21 mouse cellular contexts compared by ENCODE assay signal in genomic region chr2:174340893-174341580, GRCm38 (mm10). TPM values are rescaled to one million over a fixed set of nuclear protein-coding genes. Genes with fewer than 3 reads are reported as not detected.
DNase-seq lines count a peak whose midpoint lies in the region; ATAC-seq lines count a peak whose summit lies in the region.
"Had no signal": no experiment of that assay in that cellular context is flagged by ENCODE, and none has a peak within 500 bp of the region (broad histone marks: within the 10 kb centered on the region; RNA-seq: fewer than 3 reads in every experiment).

No protein-coding gene starts in this region.

- H3K4me1 ChIP-seq in embryonic facial prominence, embryonic 14.5 days (ENCODE audit: control insufficient read depth, insufficient read depth, low read length), result peaks cover 64% of the 10 kb centered on the region
- H3K4me1 ChIP-seq in embryonic facial prominence, embryonic 10.5 days, result peaks cover 64% of the 10 kb centered on the region
- H3K4me1 ChIP-seq in heart, embryonic 13.5 days, result peaks cover 93% of the 10 kb centered on the region
- H3K4me1 ChIP-seq in midbrain, embryonic 11.5 days (ENCODE audit: control insufficient read depth, insufficient read depth, low read length), result peaks cover 13% of the 10 kb centered on the region
- H3K4me1 ChIP-seq in midbrain, embryonic 13.5 days (replicated peaks), result peaks cover 60% of the 10 kb centered on the region

- no peaks in the 10 kb centered on the region for H3K9me3 ChIP-seq in embryonic facial prominence, embryonic 14.5 days (ENCODE audit: control insufficient read depth, low read length)
- H3K9me3 ChIP-seq in embryonic facial prominence, embryonic 10.5 days, result no peaks in the 10 kb centered on the region
- no peaks in the 10 kb centered on the region for H3K9me3 ChIP-seq in heart, embryonic 13.5 days
- H3K9me3 ChIP-seq in midbrain, embryonic 11.5 days (ENCODE audit: control insufficient read depth, low read length), result no peaks in the 10 kb centered on the region
- H3K9me3 ChIP-seq in midbrain, embryonic 13.5 days, result no peaks in the 10 kb centered on the region
- H3K9me3 ChIP-seq: embryonic facial prominence, embryonic 13.5 days; forebrain, embryonic 13.5 days; G1E had no signal

- no peak overlapping the region for H3K4me2 ChIP-seq in embryonic facial prominence, embryonic 14.5 days (ENCODE audit: low read depth, low read length)
- no peak overlapping the region for H3K4me2 ChIP-seq in heart, embryonic 13.5 days
- no peak overlapping the region for H3K4me2 ChIP-seq in midbrain, embryonic 11.5 days
- H3K4me2 ChIP-seq in midbrain, embryonic 13.5 days (replicated peaks), result no peak overlapping the region
- H3K4me2 ChIP-seq: embryonic facial prominence, embryonic 13.5 days; forebrain, embryonic 13.5 days; hindbrain, embryonic 14.5 days had no signal

- no peak overlapping the region for H3K4me3 ChIP-seq in embryonic facial prominence, embryonic 14.5 days (ENCODE audit: low read depth, low read length)
- no peak overlapping the region for H3K4me3 ChIP-seq in embryonic facial prominence, embryonic 10.5 days
- H3K4me3 ChIP-seq in heart, embryonic 13.5 days, result no peak overlapping the region
- H3K4me3 ChIP-seq in midbrain, embryonic 11.5 days (ENCODE audit: low read depth, low read length), result no peak overlapping the region
- no peak overlapping the region for H3K4me3 ChIP-seq in midbrain, embryonic 13.5 days (replicated peaks)
- H3K4me3 ChIP-seq: embryonic facial prominence, embryonic 13.5 days; forebrain, embryonic 13.5 days had no signal

- no peaks in the 10 kb centered on the region for H3K27me3 ChIP-seq in embryonic facial prominence, embryonic 14.5 days (replicated peaks; ENCODE audit: control insufficient read depth, insufficient read depth, low read length)
- no peaks in the 10 kb centered on the region for H3K27me3 ChIP-seq in embryonic facial prominence, embryonic 10.5 days (replicated peaks; ENCODE audit: low read depth, poor library complexity, severe bottlenecking)
- H3K27me3 ChIP-seq in heart, embryonic 13.5 days (replicated peaks), result no peaks in the 10 kb centered on the region
- no peaks in the 10 kb centered on the region for H3K27me3 ChIP-seq in midbrain, embryonic 11.5 days (ENCODE audit: control insufficient read depth, insufficient read depth, low read length)
- no peaks in the 10 kb centered on the region for H3K27me3 ChIP-seq in midbrain, embryonic 13.5 days
- H3K27me3 ChIP-seq: embryonic facial prominence, embryonic 13.5 days; forebrain, embryonic 13.5 days had no signal

- H3K27ac ChIP-seq in embryonic facial prominence, embryonic 14.5 days (replicated peaks; ENCODE audit: low read depth, low read length), result peak overlapping the region; percentile 46
- no peak overlapping the region for H3K27ac ChIP-seq in embryonic facial prominence, embryonic 10.5 days (replicated peaks)
- 0 out of 2 replicates have a peak overlapping the region, but pooled peaks have one; percentile 96 for H3K27ac ChIP-seq in heart, embryonic 13.5 days (replicated peaks)
- no peak overlapping the region for H3K27ac ChIP-seq in midbrain, embryonic 11.5 days (ENCODE audit: low read depth, low read length)
- no peak overlapping the region for H3K27ac ChIP-seq in midbrain, embryonic 13.5 days
- H3K27ac ChIP-seq: forebrain, embryonic 13.5 days; hindbrain, embryonic 14.5 days had no signal

- ATAC-seq in embryonic facial prominence, embryonic 14.5 days (ENCODE audit: low read depth), result no peak
- no peak for ATAC-seq in heart, embryonic 13.5 days (ENCODE audit: extremely low read depth, insufficient number of reproducible peaks, low FRiP score, low TSS enrichment)
- ATAC-seq in midbrain, embryonic 11.5 days (ENCODE audit: low FRiP score), result no peak
- no peak for ATAC-seq in midbrain, embryonic 13.5 days
- ATAC-seq: CD4-positive, CD25-positive, alpha-beta regulatory T cell, adult 4 months; forebrain, embryonic 13.5 days; forebrain, postnatal 0 days; intestine, embryonic 16.5 days had no signal

- no peak overlapping the region for H3K9ac ChIP-seq in embryonic facial prominence, embryonic 14.5 days (ENCODE audit: low read depth, low read length)
- H3K9ac ChIP-seq in heart, embryonic 13.5 days, result 0 out of 2 replicates have a peak overlapping the region, but pooled peaks have one; percentile 5
- H3K9ac ChIP-seq in midbrain, embryonic 11.5 days (ENCODE audit: low read length), result no peak overlapping the region
- no peak overlapping the region for H3K9ac ChIP-seq in midbrain, embryonic 13.5 days (replicated peaks)
- H3K9ac ChIP-seq: embryonic facial prominence, embryonic 13.5 days; forebrain, embryonic 13.5 days; forebrain, postnatal 0 days; hindbrain, embryonic 14.5 days had no signal

- H3K36me3 ChIP-seq in embryonic facial prominence, embryonic 14.5 days (ENCODE audit: control insufficient read depth, insufficient read depth, low read length), result peaks cover 75% of the 10 kb centered on the region
- peaks cover 98% of the 10 kb centered on the region for H3K36me3 ChIP-seq in embryonic facial prominence, embryonic 10.5 days (replicated peaks)
- H3K36me3 ChIP-seq in heart, embryonic 13.5 days, result peaks cover 66% of the 10 kb centered on the region
- H3K36me3 ChIP-seq in midbrain, embryonic 11.5 days (ENCODE audit: control insufficient read depth, insufficient read depth, low read length), result peaks cover 18% of the 10 kb centered on the region
- peaks cover 42% of the 10 kb centered on the region for H3K36me3 ChIP-seq in midbrain, embryonic 13.5 days

- no peak for DNase-seq in embryonic facial prominence, embryonic 14.5 days (ENCODE audit: low spot score)
- DNase-seq in embryonic facial prominence, embryonic 10.5 days (ENCODE audit: low spot score), result no peak
- DNase-seq in heart, adult 9 months (ENCODE audit: low spot score in 2 of 2), result no peak
- peak; percentile 23 for DNase-seq in kidney, adult 9 months
- DNase-seq in kidney, adult 18-20 months, result no peak
- peak; percentile 75 for DNase-seq in midbrain, embryonic 11.5 days (ENCODE audit: low spot score, missing footprints)
- DNase-seq: adrenal gland, postnatal 10 days; B cell, adult 2 months; cerebellum, adult 11-12 months; cerebellum, adult 9-10 months; cerebellum, postnatal 25 days; forebrain, postnatal 0 days; gastrocnemius, postnatal 25 days had no signal

- WGBS in embryonic facial prominence, embryonic 14.5 days, result 82% methylated on average over 4 of the region's 4 CpGs
- WGBS in embryonic facial prominence, embryonic 10.5 days, result 90% methylated on average over 4 of the region's 4 CpGs
- 75% methylated on average over 4 of the region's 4 CpGs for WGBS in heart, embryonic 13.5 days
- 95% methylated on average over 4 of the region's 4 CpGs for WGBS in midbrain, embryonic 11.5 days
- WGBS in midbrain, embryonic 13.5 days, result 86% methylated on average over 4 of the region's 4 CpGs

RNA-seq across cellular contexts. Expression of gene Gm20721, which starts 5.5 kb away (rescaled TPM):
- polyA plus RNA-seq in embryonic facial prominence, embryonic 14.5 days (2014; fragmentation: Nextera tagmentation; extraction: Ambion mirVana), result 15.1 and 18.1 TPM in 2 replicates
- 11.9 and 14.6 TPM in 2 replicates for polyA plus RNA-seq in embryonic facial prominence, embryonic 10.5 days (2016; fragmentation: Nextera tagmentation; extraction: Ambion mirVana)
- polyA plus RNA-seq in heart, embryonic 13.5 days (2015; fragmentation: Nextera tagmentation; extraction: Ambion mirVana), result 16.0 and 26.6 TPM in 2 replicates
- polyA plus RNA-seq in midbrain, embryonic 11.5 days (2014; fragmentation: Nextera tagmentation; extraction: Ambion mirVana), result 9.5 and 15.7 TPM in 2 replicates
- polyA plus RNA-seq in midbrain, embryonic 13.5 days (2015; fragmentation: Nextera tagmentation; extraction: Ambion mirVana), result 8.8 and 10.5 TPM in 2 replicates

RNA-seq across cellular contexts. Expression of gene Gnas, which starts 56.9 kb away (rescaled TPM):
- 2,600 and 2,666 TPM in 2 replicates for polyA plus RNA-seq in embryonic facial prominence, embryonic 14.5 days (2014; fragmentation: Nextera tagmentation; extraction: Ambion mirVana)
- polyA plus RNA-seq in embryonic facial prominence, embryonic 10.5 days (2016; fragmentation: Nextera tagmentation; extraction: Ambion mirVana), result 1,270 and 1,303 TPM in 2 replicates
- polyA plus RNA-seq in heart, embryonic 13.5 days (2015; fragmentation: Nextera tagmentation; extraction: Ambion mirVana), result 1,244 and 1,252 TPM in 2 replicates
- 1,087 and 1,162 TPM in 2 replicates for polyA plus RNA-seq in midbrain, embryonic 11.5 days (2014; fragmentation: Nextera tagmentation; extraction: Ambion mirVana)
- 1,084 and 1,205 TPM in 2 replicates for polyA plus RNA-seq in midbrain, embryonic 13.5 days (2015; fragmentation: Nextera tagmentation; extraction: Ambion mirVana)

Comparison
In these comparisons a context has a peak if more than half of its experiments do, and no peak if none do; other contexts are left out.
1. DNase-seq: peak in kidney, adult 9 months (single experiment) and midbrain, embryonic 11.5 days (single experiment); none in embryonic facial prominence, embryonic 14.5 days (single experiment), embryonic facial prominence, embryonic 10.5 days (single experiment), heart, adult 9 months (0 of 2) and kidney, adult 18-20 months (single experiment).
2. H3K27ac ChIP-seq: peak in embryonic facial prominence, embryonic 14.5 days (single experiment) and heart, embryonic 13.5 days (single experiment); none in embryonic facial prominence, embryonic 10.5 days (single experiment), midbrain, embryonic 11.5 days (single experiment) and midbrain, embryonic 13.5 days (single experiment).